Mouse (Mus musculus): ENCODE measurements around the gene B3galt2. TPM values are rescaled to one million over a fixed set of nuclear protein-coding genes. Genes with fewer than 3 reads are reported as not detected.

B3galt2 gene
- polyA plus RNA-seq, 1 experiment from 2014 or later = 8.0 TPM

- no peak overlapping the region for H3K9ac ChIP-seq (ENCODE audit: low read depth, low read length)
- WGBS = over 99% methylated on average over 5 of the region's 5 CpGs
- no peaks in the 10 kb centered on the region for H3K4me1 ChIP-seq (ENCODE audit: control insufficient read depth, insufficient read depth, low read length)
- no peak for ATAC-seq
- H3K9me3 ChIP-seq (replicated peaks; ENCODE audit: control insufficient read depth, low read length, poor library complexity, severe bottlenecking) = no peaks in the 10 kb centered on the region
- H3K27ac ChIP-seq (ENCODE audit: low read length) = no peak overlapping the region
- peaks cover 8% of the 10 kb centered on the region for H3K36me3 ChIP-seq (ENCODE audit: control insufficient read depth, insufficient read depth, low read length)
- H3K4me3 ChIP-seq (ENCODE audit: low read depth, low read length) = no peak overlapping the region
- no peak overlapping the region for H3K4me2 ChIP-seq (ENCODE audit: low read length)
- H3K27me3 ChIP-seq (ENCODE audit: control insufficient read depth, insufficient read depth, low read depth, low read length) = no peaks in the 10 kb centered on the region
Observed at GRCm38 (mm10) chr1:143681108-143681507, 40.6 kb downstream of the B3galt2 start.

GRCm38 (mm10) chr1:143684849-143685248, 44.4 kb downstream of the B3galt2 start:
- Histone ChIP-seq H3K4me2 (ENCODE audit: low read length) (no peak overlapping the region), H3K4me1 (ENCODE audit: control insufficient read depth, insufficient read depth, low read length) (no peaks in the 10 kb centered on the region), H3K27ac (ENCODE audit: low read length) (no peak overlapping the region), H3K36me3 (ENCODE audit: control insufficient read depth, insufficient read depth, low read length) (peaks cover 7% of the 10 kb centered on the region), H3K27me3 (ENCODE audit: control insufficient read depth, insufficient read depth, low read depth, low read length) (no peaks in the 10 kb centered on the region), H3K9ac (ENCODE audit: low read depth, low read length) (no peak overlapping the region), H3K9me3 (replicated peaks; ENCODE audit: control insufficient read depth, low read length, poor library complexity, severe bottlenecking) (no peaks in the 10 kb centered on the region), H3K4me3 (ENCODE audit: low read depth, low read length) (no peak overlapping the region)
- ATAC-seq = no peak
- 93% methylated on average over 3 of the region's 3 CpGs for WGBS

- H3K27ac ChIP-seq (ENCODE audit: low read length) = no peak overlapping the region; the same call in 1 of the 2 replicates
Observed at GRCm38 (mm10) chr1:143701736-143702135, 61.3 kb downstream of the B3galt2 start.

GRCm38 (mm10) chr1:143702141-143702740, 61.8 kb downstream of the B3galt2 start:
- peak overlapping the region; percentile 89 for H3K9ac ChIP-seq (ENCODE audit: low read depth, low read length)
- peaks cover 17% of the 10 kb centered on the region for H3K4me1 ChIP-seq (ENCODE audit: control insufficient read depth, insufficient read depth, low read length)
- peak; percentile 78 for ATAC-seq
- under 1% methylated on average over 40 of the region's 48 CpGs for whole genome bisulfite sequencing
- peak overlapping the region; percentile 83 for H3K4me3 ChIP-seq (ENCODE audit: low read depth, low read length)
- H3K36me3 ChIP-seq (ENCODE audit: control insufficient read depth, insufficient read depth, low read length) = no peaks in the 10 kb centered on the region
- H3K27me3 ChIP-seq (ENCODE audit: control insufficient read depth, insufficient read depth, low read depth, low read length) = no peaks in the 10 kb centered on the region
- H3K4me2 ChIP-seq (ENCODE audit: low read length) = peak overlapping the region; percentile 87
- peak overlapping the region; percentile 92 for H3K27ac ChIP-seq (ENCODE audit: low read length)
- H3K9me3 ChIP-seq (replicated peaks; ENCODE audit: control insufficient read depth, low read length, poor library complexity, severe bottlenecking) = no peaks in the 10 kb centered on the region

More at GRCm38 (mm10) chr1:143701736-143702135, 61.3 kb downstream of the B3galt2 start:
- peaks cover 17% of the 10 kb centered on the region for H3K4me1 ChIP-seq (ENCODE audit: control insufficient read depth, insufficient read depth, low read length)
- no peaks in the 10 kb centered on the region for H3K27me3 ChIP-seq (ENCODE audit: control insufficient read depth, insufficient read depth, low read depth, low read length)
- H3K9ac ChIP-seq (ENCODE audit: low read depth, low read length) = peak overlapping the region; percentile 89
- ATAC-seq = no peak
- no peaks in the 10 kb centered on the region for H3K36me3 ChIP-seq (ENCODE audit: control insufficient read depth, insufficient read depth, low read length)
- peak overlapping the region; percentile 87 for H3K4me2 ChIP-seq (ENCODE audit: low read length)
- WGBS = under 1% methylated on average over 13 of the region's 13 CpGs
- peak overlapping the region; percentile 83 for H3K4me3 ChIP-seq (ENCODE audit: low read depth, low read length)
- no peaks in the 10 kb centered on the region for H3K9me3 ChIP-seq (replicated peaks; ENCODE audit: control insufficient read depth, low read length, poor library complexity, severe bottlenecking)

GRCm38 (mm10) chr1:143702741-143703262, 62.3 kb downstream of the B3galt2 start, which contains the start of gene Cdc73:
TSS of gene Cdc73 (minus strand) at chr1:143702893.
- WGBS = 0% methylated on average over 57 of the region's 74 CpGs
- Histone ChIP-seq H3K4me2 (ENCODE audit: low read length) (peak within 1 kb of the TSS; percentile 92), H3K9ac (ENCODE audit: low read depth, low read length) (peak within 1 kb of the TSS; percentile 89), H3K4me1 (ENCODE audit: control insufficient read depth, insufficient read depth, low read length) (peaks cover 17% of the 10 kb centered on the region), H3K4me3 (ENCODE audit: low read depth, low read length) (peak within 1 kb of the TSS; percentile 83), H3K9me3 (replicated peaks; ENCODE audit: control insufficient read depth, low read length, poor library complexity, severe bottlenecking) (no peaks in the 10 kb centered on the region), H3K27me3 (ENCODE audit: control insufficient read depth, insufficient read depth, low read depth, low read length) (no peaks in the 10 kb centered on the region), H3K27ac (ENCODE audit: low read length) (peak within 1 kb of the TSS; percentile 92), H3K36me3 (ENCODE audit: control insufficient read depth, insufficient read depth, low read length) (no peaks in the 10 kb centered on the region)
- ATAC-seq = peak; percentile 99

Other genes starting within 250 kb of the B3galt2 start
- 14.3 and 17.5 TPM in 2 replicates for gene Cdc73, start 62.2 kb downstream of the B3galt2 start, polyA plus RNA-seq (2015; fragmentation: Nextera tagmentation; extraction: Ambion mirVana)
- gene Glrx2, start 75.7 kb downstream of the B3galt2 start, polyA plus RNA-seq (2015; fragmentation: Nextera tagmentation; extraction: Ambion mirVana) = 120 and 121 TPM in 2 replicates
- gene Trove2, start 136.4 kb downstream of the B3galt2 start, polyA plus RNA-seq (2015; fragmentation: Nextera tagmentation; extraction: Ambion mirVana) = 36.4 and 40.0 TPM in 2 replicates
- gene Uchl5, start 136.6 kb downstream of the B3galt2 start, polyA plus RNA-seq (2015; fragmentation: Nextera tagmentation; extraction: Ambion mirVana) = 60.6 and 66.4 TPM in 2 replicates

Data from midbrain, embryonic 16.5 days (tissue).